Mouse (Mus musculus) layer of hippocampus, adult 2 months (tissue): ENCODE results near the gene Smoc1. TPM values are rescaled to one million over a fixed set of nuclear protein-coding genes. Genes with fewer than 3 reads are reported as not detected.

Experiments
- DNase-seq, 2 experiments: peaks; one replicate each; pipeline ENCODE4 v3.0.0; 2022; ENCODE audit warnings: low spot score in 2 of 2
- H3K27ac ChIP-seq: fragments of 200-600 bp; 2 replicates; pipeline ENCODE4 v1.8.1; 2022
- H3K4me3 ChIP-seq: fragments of 200-600 bp; 2 replicates; pipeline ENCODE4 v1.8.1; 2022; ENCODE audit warnings: mild to moderate bottlenecking
- CTCF ChIP-seq: fragments of 200-600 bp; conservative IDR thresholded peaks from 2 replicates; pipeline ENCODE4 v1.8.1; 2022; ENCODE audit warnings: antibody characterized with exemption, mild to moderate bottlenecking, moderate library complexity
- total RNA-seq, 2 experiments: library from RNA; stranded (reverse); gene quantifications; 2 replicates each; pipeline ENCODE4 v1.2.3; 2021

Smoc1 gene
- total RNA-seq, 2 experiments from 2014 or later = 7.6 to 8.0 TPM

GRCm38 (mm10) chr12:81002841-81003635 lies 23.6 kb upstream of the Smoc1 start:
- TF ChIP-seq CTCF = no peak
- H3K27ac ChIP-seq = no peak overlapping the region
- no peak overlapping the region for H3K4me3 ChIP-seq
- DNase-seq = no peak

DNA sequence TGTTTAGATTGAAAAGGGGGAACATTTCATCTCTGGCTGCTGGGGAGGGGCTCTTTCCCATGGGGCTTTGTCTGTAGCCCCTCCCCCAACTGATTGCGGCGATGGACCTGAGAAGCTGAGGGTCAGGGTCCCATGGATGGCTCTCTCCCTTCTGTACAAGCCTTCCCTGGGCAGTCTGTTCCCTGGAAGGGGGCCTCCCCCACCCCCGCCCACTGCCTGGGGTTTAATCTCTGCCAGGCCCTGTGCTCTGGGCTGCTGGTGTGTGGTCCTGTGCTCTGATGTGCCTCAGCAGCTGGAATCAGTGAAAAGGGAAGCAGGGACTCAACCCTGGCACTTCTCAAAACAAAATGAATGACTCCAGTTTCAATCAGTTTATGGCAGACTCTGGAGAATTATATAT lies 16.8 kb upstream of the Smoc1 start:
- TF ChIP-seq CTCF = no peak
- DNase-seq = no peak
- H3K27ac ChIP-seq = no peak overlapping the region
- H3K4me3 ChIP-seq = no peak overlapping the region

GRCm38 (mm10) chr12:81011994-81012393 lies 14.6 kb upstream of the Smoc1 start:
- no peak for DNase-seq
- Histone ChIP-seq H3K4me3 (no peak overlapping the region), H3K27ac (no peak overlapping the region)
- peak; percentile 19; the same call in 1 of the 2 replicates for TF ChIP-seq CTCF

DNA sequence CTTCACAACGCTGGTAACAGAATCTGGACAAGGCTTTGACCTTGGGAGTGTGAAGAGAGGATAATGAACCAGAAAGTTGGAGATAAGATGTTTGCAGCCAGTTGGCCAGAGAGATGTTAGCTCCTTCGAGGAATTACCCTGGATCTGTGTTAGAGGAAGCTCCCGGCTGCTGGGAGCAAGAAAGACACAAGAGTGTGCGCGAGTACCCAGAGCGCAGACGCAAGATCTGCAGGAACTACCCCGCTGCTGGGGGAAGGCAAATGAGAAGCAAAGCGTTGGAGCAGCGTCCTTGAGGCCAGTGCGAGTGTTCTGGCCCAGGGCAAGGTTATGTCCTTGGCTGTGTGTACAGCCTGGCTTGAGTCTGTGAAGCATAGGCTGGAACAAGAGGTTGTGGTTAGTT lies 13.1 kb upstream of the Smoc1 start:
- Histone ChIP-seq H3K27ac (no peak overlapping the region), H3K4me3 (no peak overlapping the region)
- no peak for TF ChIP-seq CTCF
- no peak for DNase-seq

- no peak overlapping the region for H3K27ac ChIP-seq
- no peak overlapping the region for H3K4me3 ChIP-seq
- no peak for TF ChIP-seq CTCF
- no peak for DNase-seq
Observed at GRCm38 (mm10) chr12:81017624-81018023, 9.0 kb upstream of the Smoc1 start.

DNA sequence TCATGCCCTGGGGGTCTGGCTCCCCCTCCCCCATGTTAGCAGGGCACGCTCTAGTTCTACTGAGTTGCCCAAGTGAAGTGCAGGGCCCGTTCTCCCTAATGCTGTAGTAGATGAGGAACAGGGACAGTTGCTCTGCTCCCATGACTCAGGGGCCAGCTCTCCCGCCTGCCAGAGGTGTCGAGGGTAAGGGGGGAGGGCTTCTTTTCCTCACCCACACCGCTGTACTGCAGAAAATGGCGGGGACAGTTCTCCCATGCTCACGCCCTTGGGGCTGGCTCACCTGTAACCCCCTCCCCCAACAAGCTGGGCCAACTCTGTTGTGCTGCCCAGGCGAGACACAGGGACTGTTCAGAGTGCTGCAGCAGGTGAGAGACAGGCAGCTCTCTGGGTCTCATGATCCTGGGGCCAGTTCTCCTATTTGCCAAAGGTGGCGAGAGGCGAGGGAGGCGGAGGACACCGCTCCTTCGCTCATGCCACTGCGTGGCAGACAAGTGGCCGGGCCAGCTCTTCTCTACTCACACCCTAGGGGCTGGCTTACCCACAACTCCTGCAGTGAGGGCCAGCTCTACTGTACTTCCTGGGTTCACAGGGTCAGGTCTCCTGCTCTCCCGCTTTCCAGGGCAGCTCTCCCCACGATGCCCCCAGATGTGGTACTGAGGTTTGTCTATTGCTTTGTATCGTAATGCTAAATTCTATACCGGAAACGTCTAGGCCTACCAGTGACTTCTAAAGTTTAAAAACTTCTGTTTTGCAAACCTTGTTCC lies 7.9 kb upstream of the Smoc1 start:
- no peak overlapping the region for H3K4me3 ChIP-seq
- no peak for DNase-seq
- no peak for TF ChIP-seq CTCF
- no peak overlapping the region for H3K27ac ChIP-seq

- no peak for TF ChIP-seq CTCF
- no peak overlapping the region for H3K4me3 ChIP-seq
- DNase-seq = no peak
- H3K27ac ChIP-seq = no peak overlapping the region
Observed at GRCm38 (mm10) chr12:81019280-81019935, 7.2 kb upstream of the Smoc1 start.

DNA sequence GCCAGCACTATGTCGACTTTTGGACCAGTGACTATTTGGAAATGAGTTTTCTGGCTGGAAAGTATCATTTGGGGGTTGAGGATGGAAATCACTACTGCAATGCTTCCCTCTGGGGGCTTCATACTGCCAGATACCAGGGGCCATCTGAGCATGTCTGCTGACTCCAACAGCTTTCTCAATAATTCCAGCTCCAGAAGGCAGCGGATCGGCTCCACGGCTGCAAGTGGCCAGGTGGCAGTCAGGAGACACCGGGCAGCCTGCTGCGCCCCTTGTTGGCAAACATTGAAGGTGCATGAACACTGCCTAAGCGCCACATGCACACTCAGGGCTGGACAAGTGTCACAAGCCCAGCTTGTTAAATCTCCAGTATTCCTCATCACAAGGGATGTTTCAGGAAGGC lies 2.2 kb upstream of the Smoc1 start:
- no peak for DNase-seq
- H3K27ac ChIP-seq = no peak overlapping the region
- TF ChIP-seq CTCF = no peak
- H3K4me3 ChIP-seq = no peak overlapping the region

GRCm38 (mm10) chr12:81024993-81025392 lies 1.6 kb upstream of the Smoc1 start:
- DNase-seq = no peak
- Histone ChIP-seq H3K4me3 (no peak overlapping the region), H3K27ac (no peak overlapping the region)
- peak; percentile 56 for TF ChIP-seq CTCF

DNA sequence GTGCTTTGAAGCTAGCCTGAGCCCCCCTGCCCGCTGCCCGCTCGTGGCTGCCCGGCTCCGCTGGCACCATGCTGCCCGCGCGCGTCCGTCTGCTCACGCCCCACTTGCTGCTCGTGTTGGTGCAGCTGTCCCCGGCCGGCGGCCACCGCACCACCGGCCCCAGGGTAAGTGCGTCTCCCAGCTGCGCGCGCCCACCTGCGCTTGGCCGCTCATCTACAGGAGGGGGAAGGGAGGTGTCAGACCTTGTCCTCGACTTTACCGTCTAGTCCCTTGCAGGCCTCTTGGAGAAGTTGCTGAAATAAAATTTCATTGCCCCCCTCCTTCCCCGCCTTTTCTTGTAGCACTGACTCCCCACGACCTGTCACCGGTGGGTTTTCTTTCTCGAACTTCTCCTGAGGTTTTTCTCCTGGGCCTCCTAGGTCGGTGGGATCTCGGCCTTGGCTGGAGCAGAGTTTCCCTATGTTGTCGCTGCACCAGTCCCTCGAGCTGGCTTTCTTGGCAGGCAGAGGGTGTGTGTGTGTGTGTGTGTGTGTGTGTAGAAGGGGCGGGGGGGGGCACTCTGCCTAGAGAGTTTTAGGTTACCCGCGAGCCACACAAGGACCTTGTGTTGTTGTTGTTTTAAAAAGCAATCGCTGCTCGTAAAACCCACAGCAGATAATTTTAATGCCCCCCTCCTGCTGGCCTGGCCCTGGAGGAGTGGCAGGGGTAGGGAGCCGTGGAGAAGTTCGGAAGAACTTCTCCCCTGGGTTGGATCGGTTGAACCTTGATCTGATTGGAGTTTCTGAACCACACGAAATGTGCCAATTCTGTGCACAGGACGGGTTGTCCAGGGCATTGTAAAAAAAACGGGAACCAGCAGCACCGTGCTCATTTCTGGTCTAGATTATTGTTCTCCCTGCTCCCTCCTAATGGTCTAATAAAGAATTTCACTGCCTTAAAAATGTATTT lies 661 bp downstream of the Smoc1 start:
- H3K4me3 ChIP-seq = peak overlapping the region; percentile 58
- TF ChIP-seq CTCF = peak; percentile 35
- peak overlapping the region; percentile 28; the same call in 1 of the 2 replicates for H3K27ac ChIP-seq
- no peak for DNase-seq

DNA sequence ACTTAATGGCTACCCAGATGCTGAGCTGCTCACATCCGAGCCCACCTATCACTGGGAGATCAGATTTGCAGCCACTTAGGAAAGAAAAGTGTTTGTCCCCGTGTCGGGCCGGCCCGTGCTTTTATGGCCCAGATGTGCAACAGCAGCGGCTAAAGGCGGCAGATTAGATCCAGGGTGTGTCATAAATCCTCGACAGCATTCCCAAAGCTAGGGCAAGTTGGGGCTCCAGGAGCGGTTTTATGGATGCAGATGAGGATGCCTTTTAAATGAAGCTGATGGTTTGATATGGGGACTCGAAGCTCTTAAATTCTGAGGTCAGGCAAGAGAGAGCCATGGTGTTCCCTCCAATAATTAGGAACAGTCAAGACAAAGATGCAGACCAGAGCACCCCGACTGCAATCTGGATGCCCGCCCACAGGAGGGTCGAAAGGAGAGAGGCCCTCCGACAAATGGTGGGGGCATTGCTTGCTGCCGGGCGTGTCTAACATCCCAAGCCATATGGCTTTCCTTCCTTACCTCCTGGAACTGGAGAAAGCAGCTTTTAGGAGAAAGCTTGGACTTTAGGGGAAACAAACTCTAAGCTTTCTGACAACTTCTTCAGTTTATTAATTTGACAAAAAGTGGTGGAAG lies 1.8 kb downstream of the Smoc1 start:
- DNase-seq = no peak
- Histone ChIP-seq H3K4me3 (no peak overlapping the region), H3K27ac (no peak overlapping the region)
- TF ChIP-seq CTCF = no peak

- TF ChIP-seq CTCF = no peak
- DNase-seq = no peak
- H3K4me3 ChIP-seq = no peak overlapping the region
- no peak overlapping the region for H3K27ac ChIP-seq
Observed at GRCm38 (mm10) chr12:81029731-81030130, 3.1 kb downstream of the Smoc1 start.
